Mouse (Mus musculus): Measurements from ENCODE around the gene Tmem63a.

DNA sequence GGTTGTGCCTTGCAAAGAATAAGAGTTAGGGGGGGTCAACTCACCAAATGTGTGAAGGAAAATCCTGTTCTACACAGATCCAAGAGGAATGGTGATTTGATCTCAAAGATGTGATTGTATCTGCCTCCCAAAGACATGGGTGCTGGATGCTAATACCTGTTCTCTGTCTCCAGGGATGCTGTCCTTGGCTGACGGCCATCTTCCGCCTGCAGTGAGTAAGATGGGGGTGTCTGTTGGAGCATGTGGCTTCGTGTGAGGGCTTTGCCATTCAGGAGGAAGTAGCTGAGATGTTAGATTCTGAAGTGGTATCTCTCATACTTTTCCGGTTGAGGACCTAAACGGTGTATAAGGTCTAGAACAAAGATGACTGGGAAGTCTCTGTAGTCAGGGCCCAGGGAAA, 10.7 kb downstream of the Tmem63a start:
- no peak for TF ChIP-seq CTCF (IDR thresholded peaks at IDR 0.05; ENCODE audit: low read depth, low read length)
- TF ChIP-seq POLR2A (IDR thresholded peaks at IDR 0.05; ENCODE audit: extremely low read depth, insufficient read depth, low read length) = no peak
